Mouse (Mus musculus): ENCODE data around the gene Tbc1d8.

Tbc1d8 gene

GRCm38 (mm10) chr1:39477064-39477463 is 1.5 kb downstream of the Tbc1d8 start:
- no peak for DNase-seq

GRCm38 (mm10) chr1:39476341-39476740 is 2.2 kb downstream of the Tbc1d8 start:
- DNase-seq = no peak

DNA sequence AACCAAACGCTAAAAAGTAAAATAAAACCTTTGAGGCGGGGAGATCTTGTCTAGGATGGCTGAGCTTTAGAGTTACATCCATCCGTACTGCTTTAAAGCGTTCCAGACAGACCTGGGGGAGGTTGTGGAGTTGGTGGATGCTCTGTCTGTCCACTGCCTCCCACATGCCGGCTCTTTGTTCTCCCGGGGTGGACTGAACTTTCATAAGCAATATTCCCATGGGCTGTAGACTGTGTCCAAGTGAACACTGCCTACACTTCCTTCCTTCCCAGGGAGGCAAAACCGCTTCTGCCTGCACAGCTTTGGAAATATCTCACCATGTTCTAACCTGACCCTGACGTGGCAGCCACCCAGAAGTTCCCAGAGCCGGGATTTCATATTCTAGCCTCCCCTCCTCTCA is 4.0 kb downstream of the Tbc1d8 start:
- no peak for DNase-seq

DNA sequence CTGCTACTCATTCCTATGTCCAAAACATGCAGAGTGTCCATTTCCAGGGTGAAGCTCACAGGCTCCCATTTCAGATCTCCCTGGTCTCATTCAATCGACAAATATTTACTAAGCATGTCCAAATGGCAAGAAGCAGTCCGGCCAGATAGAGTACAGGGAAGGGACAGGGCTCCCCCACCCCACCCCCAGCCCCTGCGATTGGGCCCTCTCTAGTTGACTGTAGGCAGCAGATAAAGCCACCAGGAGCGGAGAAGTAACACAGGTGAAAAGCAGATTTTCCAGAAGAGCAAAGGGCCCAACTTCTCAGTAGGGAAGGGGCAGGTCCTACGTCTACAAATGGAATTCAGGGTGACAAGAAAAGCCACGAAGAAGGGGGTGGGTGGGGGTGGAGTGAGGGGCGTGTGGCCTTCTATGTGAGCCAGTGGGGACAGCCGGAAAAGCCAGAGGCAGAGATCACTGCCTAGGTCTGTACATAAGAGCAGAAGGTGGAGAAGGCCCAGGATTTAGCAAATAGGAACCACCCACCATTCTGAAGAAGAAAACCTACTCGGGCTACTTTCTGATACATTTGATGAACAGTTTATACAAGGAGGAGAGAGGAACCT is 7.2 kb downstream of the Tbc1d8 start:
- DNase-seq = no peak

DNA sequence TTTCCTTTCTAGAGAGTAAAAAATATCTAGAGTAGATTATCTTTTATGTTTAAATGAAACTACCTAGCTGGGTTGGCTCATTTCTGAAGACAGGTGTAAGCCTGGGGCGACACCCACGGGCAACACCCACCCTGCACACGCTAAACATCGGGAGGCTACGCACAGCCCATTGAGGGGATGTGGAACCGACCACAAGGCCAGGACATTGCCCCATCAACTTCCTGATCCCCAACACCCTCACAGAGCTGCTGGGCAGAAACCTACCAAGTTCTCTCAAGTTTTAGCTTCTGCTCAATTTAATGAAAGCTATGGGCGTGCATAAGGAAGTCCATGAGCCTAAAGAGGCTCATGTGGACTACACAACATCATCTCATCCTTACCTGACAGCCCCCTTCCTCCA is 9.6 kb downstream of the Tbc1d8 start:
- DNase-seq = no peak

- no peak for DNase-seq
Measured at GRCm38 (mm10) chr1:39466526-39466925, 12.0 kb downstream of the Tbc1d8 start.

DNA sequence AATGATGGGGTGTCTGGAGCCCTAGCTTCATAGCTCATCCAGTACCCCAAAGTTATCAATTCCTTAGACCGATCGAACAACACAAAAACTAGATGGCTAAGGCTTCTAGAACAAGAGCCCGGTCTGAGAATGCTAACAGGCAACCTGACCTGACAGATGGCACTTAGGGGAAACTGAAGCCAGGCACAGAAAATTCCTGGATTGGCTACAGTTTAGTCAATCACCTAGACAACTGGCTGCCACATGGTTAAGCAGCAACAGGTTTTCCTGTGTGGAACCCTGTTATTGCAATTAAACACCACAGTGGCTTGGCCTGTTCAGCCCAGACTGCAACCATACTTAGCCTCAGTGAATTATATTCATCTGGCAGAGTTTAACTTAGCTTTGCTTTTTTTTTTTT is 13.8 kb downstream of the Tbc1d8 start:
- peak in 1 of 2 experiments; percentile 39 for DNase-seq

GRCm38 (mm10) chr1:39462937-39463444 is 15.6 kb downstream of the Tbc1d8 start:
- DNase-seq = no peak

GRCm38 (mm10) chr1:39462036-39462435 is 16.5 kb downstream of the Tbc1d8 start:
- DNase-seq = no peak

- DNase-seq = no peak
Measured at GRCm38 (mm10) chr1:39460495-39460894, 18.1 kb downstream of the Tbc1d8 start.

DNA sequence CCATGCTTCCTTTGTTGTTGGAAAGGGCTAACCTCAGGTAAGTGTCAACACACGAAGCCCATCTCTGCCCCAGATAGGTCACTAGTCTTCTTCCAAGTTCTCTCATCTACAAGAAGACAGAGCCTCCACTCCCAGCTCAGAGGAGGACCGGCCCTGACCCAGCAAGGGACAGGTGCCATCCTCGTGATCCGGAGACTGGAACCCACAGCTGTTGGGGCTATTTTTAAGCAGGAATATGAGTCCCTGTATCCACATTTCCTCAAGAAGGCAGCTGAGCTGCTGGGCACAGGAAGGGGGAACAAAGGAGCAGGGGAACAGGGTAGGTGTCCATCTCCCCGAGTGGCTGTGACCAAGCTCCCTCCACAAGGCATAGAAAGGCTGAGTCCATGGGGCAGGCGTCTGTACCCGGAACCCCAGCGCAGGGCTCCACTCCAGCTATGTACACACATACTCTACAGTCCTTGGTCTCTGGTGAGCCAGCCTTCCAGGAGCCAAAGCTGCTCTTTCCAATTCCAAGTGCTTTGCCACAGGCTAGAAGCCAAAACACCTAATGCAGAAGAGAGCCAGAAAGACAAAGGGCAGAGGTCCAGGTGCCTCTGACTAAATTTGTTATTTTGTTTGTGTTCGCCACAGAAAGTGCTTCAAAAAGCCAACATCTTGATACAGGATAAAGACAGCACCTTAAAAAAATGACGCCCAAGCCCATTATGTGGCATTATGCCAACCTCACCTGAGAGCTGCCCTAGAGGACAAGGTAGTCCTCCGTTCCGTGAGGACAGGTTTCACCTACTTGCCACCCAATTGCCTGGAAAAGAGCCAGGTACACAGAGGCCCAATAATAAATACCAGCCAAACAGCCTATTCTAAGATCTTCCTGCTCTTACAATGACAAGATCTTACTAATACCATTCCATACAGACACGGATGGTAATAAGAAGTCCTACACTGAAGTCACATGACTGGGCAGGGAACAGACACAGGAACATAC is 20.4 kb downstream of the Tbc1d8 start:
- peak; percentile 75 for DNase-seq

- DNase-seq = no peak
Measured at GRCm38 (mm10) chr1:39456421-39456853, 22.1 kb downstream of the Tbc1d8 start.

- DNase-seq = peak in 1 of 2 experiments; percentile 48
Measured at GRCm38 (mm10) chr1:39455350-39456023, 23.1 kb downstream of the Tbc1d8 start.

GRCm38 (mm10) chr1:39454783-39455175 is 23.8 kb downstream of the Tbc1d8 start:
- peak in 1 of 2 experiments; percentile 59 for DNase-seq

GRCm38 (mm10) chr1:39454108-39454782 is 24.3 kb downstream of the Tbc1d8 start:
- no peak for DNase-seq

DNA sequence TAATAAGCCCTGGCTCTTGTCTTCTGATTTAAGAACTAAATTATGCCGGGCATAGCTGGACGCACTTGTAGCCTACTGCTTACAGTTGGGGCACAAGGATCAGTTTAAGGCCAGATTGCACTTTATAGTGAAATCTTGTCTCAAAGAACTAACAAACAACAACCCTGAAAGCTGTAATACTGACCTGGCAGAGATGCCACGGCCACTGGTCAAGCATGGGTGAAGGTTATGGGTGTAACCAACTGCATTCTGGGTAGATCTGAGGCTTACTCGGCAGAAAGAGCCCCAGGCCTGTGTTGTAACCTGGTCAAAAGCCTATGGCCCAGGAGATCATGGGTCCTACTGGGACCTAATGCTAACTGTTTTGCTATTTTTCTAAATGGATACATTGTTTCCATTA is 26.4 kb downstream of the Tbc1d8 start:
- no peak for DNase-seq

DNA sequence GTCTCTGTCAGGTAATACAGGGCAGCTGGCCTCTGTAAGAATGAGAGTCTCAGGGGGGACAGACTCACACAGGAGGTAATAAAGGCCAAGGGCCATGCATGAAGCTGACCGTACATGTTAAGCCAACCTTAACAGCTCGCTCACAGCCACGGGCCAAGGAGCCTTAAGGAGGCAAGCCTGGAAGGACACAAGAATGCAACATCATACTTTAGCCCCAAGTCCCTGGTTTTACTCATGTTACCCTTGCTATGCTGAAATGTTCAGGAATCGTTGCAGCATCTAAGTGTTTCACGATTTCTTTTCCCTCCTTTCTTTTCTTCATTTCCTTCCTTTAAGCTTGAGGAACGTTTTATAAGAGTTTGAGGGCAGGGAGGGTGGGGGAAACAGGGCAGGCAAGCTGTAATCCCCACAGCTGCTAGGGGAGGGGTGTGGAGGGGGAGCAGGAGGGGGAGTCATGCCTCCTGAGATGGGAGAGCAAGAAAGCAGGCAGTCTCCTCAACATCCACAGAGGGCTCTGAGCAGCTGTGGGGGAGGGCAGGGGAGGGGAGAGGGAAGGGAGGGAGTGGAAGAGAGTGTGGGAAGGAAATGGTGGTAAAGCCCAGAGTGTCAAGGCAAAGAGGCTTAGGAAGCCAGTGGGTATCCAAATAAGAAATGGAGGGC is 28.4 kb downstream of the Tbc1d8 start:
- no peak for DNase-seq

DNA sequence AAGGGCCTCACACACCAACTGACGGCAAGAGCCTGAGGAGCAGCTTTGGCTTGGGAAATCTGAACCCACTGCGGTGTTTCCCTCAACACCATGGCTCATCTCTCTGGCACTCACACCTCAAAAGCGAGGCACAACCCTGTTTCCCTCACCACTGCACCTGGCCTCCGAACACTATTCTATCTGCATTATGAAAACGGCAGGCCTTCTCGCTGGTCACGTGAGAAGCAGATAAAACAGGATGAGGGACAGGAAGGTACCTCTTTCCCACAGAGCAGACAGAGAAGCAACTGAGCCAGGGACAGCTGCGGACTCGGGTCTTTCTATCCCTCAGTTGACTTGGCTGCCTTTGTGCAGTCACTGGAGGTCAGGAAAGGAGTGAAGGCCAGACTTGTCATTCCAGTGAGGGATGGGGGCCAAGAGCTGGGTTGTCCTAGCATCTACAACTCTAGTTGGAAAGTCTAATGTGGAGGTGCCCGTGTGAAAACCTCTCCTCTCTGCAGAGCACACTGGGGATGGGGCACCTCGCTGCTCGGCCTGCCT is 29.2 kb downstream of the Tbc1d8 start:
- DNase-seq = no peak

DNA sequence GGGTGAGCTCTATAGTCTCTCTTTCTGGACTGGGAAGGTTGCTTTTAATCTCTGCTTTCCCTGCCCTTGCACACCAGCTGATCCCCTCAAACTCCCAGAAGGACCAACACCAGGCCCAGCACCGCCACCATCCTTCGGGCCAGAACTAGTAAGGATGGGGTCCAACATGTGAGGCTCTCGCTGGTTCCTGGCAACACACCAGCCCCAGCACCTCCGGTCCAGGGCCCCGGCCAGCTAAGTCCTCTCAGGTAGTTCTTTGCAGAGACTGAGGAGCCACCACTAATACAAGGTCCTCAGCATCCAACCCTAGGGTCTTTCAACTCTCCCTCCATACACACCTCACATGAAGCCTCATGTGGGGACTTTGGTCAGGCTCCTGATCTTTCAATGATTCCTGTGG is 29.7 kb downstream of the Tbc1d8 start:
- peak; percentile 64 to 66 for DNase-seq

DNA sequence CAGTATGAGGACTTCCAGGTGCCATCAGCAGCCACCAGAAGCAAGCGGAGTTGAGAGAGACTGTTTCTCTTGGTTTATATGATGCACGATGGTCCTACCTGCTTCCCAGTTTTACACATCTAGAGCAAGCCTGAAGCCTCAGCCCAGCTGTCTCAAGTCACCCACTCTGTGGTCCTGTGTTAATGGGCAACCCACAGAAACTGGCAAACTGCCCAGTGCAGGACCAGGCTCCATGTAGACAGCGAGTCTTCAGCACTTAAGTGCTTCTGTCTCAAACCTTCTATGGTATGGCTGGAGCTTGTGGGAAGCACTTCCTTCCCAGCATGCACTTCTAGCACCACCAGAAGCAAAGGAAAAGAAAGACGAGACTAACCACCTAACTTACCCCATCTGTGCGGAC is 30.3 kb downstream of the Tbc1d8 start:
- no peak for DNase-seq

DNA sequence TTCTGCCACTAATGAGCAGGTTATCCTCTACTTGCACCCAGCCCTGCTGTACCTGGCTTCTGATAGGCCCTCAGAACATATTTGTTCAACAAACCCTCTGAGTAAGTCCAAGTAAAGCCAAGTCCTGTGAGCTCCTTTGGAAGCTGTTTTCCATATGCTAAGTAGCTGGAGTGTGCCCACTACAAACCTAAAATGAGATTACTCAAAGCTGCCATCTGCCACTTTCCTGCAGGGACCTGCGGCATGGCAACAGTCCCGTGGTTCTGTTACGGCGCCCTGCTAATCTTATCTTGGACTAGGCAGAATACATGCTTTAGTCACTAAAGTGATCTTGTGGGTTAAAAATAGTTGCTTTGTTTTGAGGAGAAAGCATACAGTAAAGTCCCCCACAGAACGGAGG is 32.4 kb downstream of the Tbc1d8 start:
- peak; percentile 85 to 89 for DNase-seq

Measured in cerebellum, postnatal 25 days (tissue).